26 mouse cellular contexts compared by ENCODE assay signal in genomic region chr2:62460815-62461450, GRCm38 (mm10). TPM values are rescaled to one million over a fixed set of nuclear protein-coding genes. Genes with fewer than 3 reads are reported as not detected.
DNase-seq lines count a peak whose midpoint lies in the region; ATAC-seq and TF ChIP-seq lines count a peak whose summit lies in the region.
"Had no signal": no experiment of that assay in that cellular context is flagged by ENCODE, and none has a peak within 500 bp of the region (broad histone marks: within the 10 kb centered on the region; RNA-seq: fewer than 3 reads in every experiment).

No protein-coding gene starts in this region.

- DNase-seq in spleen, adult 2 months (ENCODE audit: low read depth in 1 of 2, low spot score in 2 of 2): peak in 1 of 2 experiments; percentile 28
- no peak for DNase-seq in spleen, adult 18-20 months
- DNase-seq in CH12.LX (ENCODE audit: extremely low read depth): peak; percentile 72
- DNase-seq in layer of hippocampus, postnatal 25 days (ENCODE audit: extremely low spot score in 1 of 2, low spot score in 1 of 2): no peak
- DNase-seq in heart, adult 18-20 months: no peak
- DNase-seq in hindbrain, embryonic 11.5 days (ENCODE audit: low spot score): no peak
- DNase-seq: cerebellum, adult 11 months; heart, postnatal 36 days; right cerebral cortex, postnatal 25 days; thymus, postnatal 25 days had no signal

- peak overlapping the region; percentile 44 for H3K27ac ChIP-seq in spleen, adult 2 months (ENCODE audit: insufficient read depth, low read length)
- H3K27ac ChIP-seq in CH12.LX (ENCODE audit: insufficient read depth, low read depth): peak overlapping the region; percentile 98
- H3K27ac ChIP-seq in hindbrain, embryonic 11.5 days (ENCODE audit: low read depth, low read length): no peak overlapping the region
- H3K27ac ChIP-seq: heart, embryonic 13.5 days; hindbrain, embryonic 15.5 days; kidney, embryonic 15.5 days; limb, embryonic 13.5 days; liver, embryonic 14.5 days; lung, embryonic 15.5 days; midbrain, embryonic 12.5 days had no signal

- no peak; the same call in 1 of the 2 replicates for TF ChIP-seq RAD21 in CH12.LX (IDR thresholded peaks at IDR 0.05; ENCODE audit: low read depth, low read length)

- 47% methylated on average over 12 of the region's 12 CpGs for WGBS in spleen, adult 2 months
- WGBS in hindbrain, embryonic 11.5 days: 88% methylated on average over 12 of the region's 12 CpGs

- no peak for TF ChIP-seq POLR2A in spleen, adult 2 months (IDR thresholded peaks at IDR 0.05; ENCODE audit: low read depth, low read length)
- peak; percentile 61 for TF ChIP-seq POLR2A in CH12.LX (IDR thresholded peaks at IDR 0.05; ENCODE audit: low read depth, low read length)

- no peak overlapping the region for H3K4me3 ChIP-seq in spleen, adult 2 months (ENCODE audit: extremely low read depth, insufficient read depth, insufficient read length)
- H3K4me3 ChIP-seq in CH12.LX (replicated peaks in 1 of 3; ENCODE audit: low read depth in 2 of 3, low read length in 2 of 3, poor library complexity in 1 of 3): peak overlapping the region; percentile 38 to 62 (median 50)
- no peak overlapping the region for H3K4me3 ChIP-seq in hindbrain, embryonic 11.5 days (ENCODE audit: low read depth, low read length)
- H3K4me3 ChIP-seq: heart, embryonic 13.5 days; hindbrain, embryonic 15.5 days; kidney, embryonic 15.5 days; limb, embryonic 13.5 days; lung, embryonic 15.5 days; midbrain, embryonic 12.5 days; myocyte had no signal

- H3K4me2 ChIP-seq in CH12.LX (ENCODE audit: insufficient read depth, low read depth, poor library complexity, severe bottlenecking): peak overlapping the region; percentile 94
- no peak overlapping the region for H3K4me2 ChIP-seq in hindbrain, embryonic 11.5 days (replicated peaks; ENCODE audit: low read depth, low read length)
- H3K4me2 ChIP-seq: heart, embryonic 13.5 days; hindbrain, embryonic 15.5 days; kidney, embryonic 15.5 days; limb, embryonic 13.5 days; lung, embryonic 15.5 days; midbrain, embryonic 12.5 days had no signal

- H3K4me1 ChIP-seq in spleen, adult 2 months (ENCODE audit: control insufficient read depth, insufficient read depth, insufficient read length): peaks cover 11% of the 10 kb centered on the region; the same call in 1 of the 2 replicates
- H3K4me1 ChIP-seq in CH12.LX (ENCODE audit: control insufficient read depth in 1 of 2, insufficient read depth in 2 of 2): peaks cover 23 to 35% of the 10 kb centered on the region in 2 experiments
- no peaks in the 10 kb centered on the region for H3K4me1 ChIP-seq in hindbrain, embryonic 11.5 days (replicated peaks; ENCODE audit: control insufficient read depth, insufficient read depth, low read length)
- H3K4me1 ChIP-seq: heart, embryonic 13.5 days; hindbrain, embryonic 15.5 days; lung, embryonic 15.5 days; midbrain, embryonic 12.5 days had no signal

- peak; percentile 26; the same call in 1 of the 2 replicates for TF ChIP-seq EP300 in CH12.LX (IDR thresholded peaks at IDR 0.05; ENCODE audit: low read length)

- ATAC-seq in granulocyte monocyte progenitor cell, adult 5-6 weeks (replicated peaks; ENCODE audit: poor library complexity, severe bottlenecking): peak; percentile 42
- no peak for ATAC-seq in hindbrain, embryonic 11.5 days (ENCODE audit: low FRiP score)
- ATAC-seq: intestine, postnatal 0 days had no signal

- dilution Hi-C loops in CH12.LX (cut with MboI; ENCODE audit: extremely low pct_ligation_motif_present, extremely low pct_unique_long_range_greater_than_20kb, low sequenced_read_pairs): no loop called here

- in situ Hi-C loops in CH12.LX (cut with MboI; ENCODE audit: low pct_ligation_motif_present, low pct_unique_long_range_greater_than_20kb, low sequenced_read_pairs): loop anchor here (25.0 kb wide), 1 partner anchor 474 kb away; no protein-coding TSS in a partner anchor

- H3K9me3 ChIP-seq in CH12.LX (replicated peaks; ENCODE audit: low read length): peaks cover 8% of the 10 kb centered on the region
- H3K9me3 ChIP-seq in hindbrain, embryonic 11.5 days (ENCODE audit: control insufficient read depth, low read length): no peaks in the 10 kb centered on the region
- H3K9me3 ChIP-seq: heart, embryonic 13.5 days; hindbrain, embryonic 15.5 days; kidney, embryonic 15.5 days; limb, embryonic 13.5 days; lung, embryonic 15.5 days; midbrain, embryonic 12.5 days had no signal

- H3K36me3 ChIP-seq in spleen, adult 2 months (ENCODE audit: control insufficient read depth, insufficient read depth, low read length): no peaks in the 10 kb centered on the region
- H3K36me3 ChIP-seq in CH12.LX (replicated peaks in 1 of 2; ENCODE audit: control insufficient read depth in 1 of 2, insufficient read depth in 1 of 2, low read length in 1 of 2): peaks cover 0 to 10% of the 10 kb centered on the region in 2 experiments
- no peaks in the 10 kb centered on the region for H3K36me3 ChIP-seq in hindbrain, embryonic 11.5 days (ENCODE audit: control insufficient read depth, insufficient read depth, low read length)
- H3K36me3 ChIP-seq: heart, embryonic 13.5 days; hindbrain, embryonic 15.5 days; kidney, embryonic 15.5 days; limb, embryonic 13.5 days; lung, embryonic 15.5 days; midbrain, embryonic 12.5 days had no signal

- H3K9ac ChIP-seq in CH12.LX (ENCODE audit: insufficient read depth, low read depth): peak overlapping the region; percentile 99
- no peak overlapping the region for H3K9ac ChIP-seq in hindbrain, embryonic 11.5 days (ENCODE audit: low read depth, low read length)
- H3K9ac ChIP-seq: forebrain, postnatal 0 days; heart, embryonic 13.5 days; hindbrain, embryonic 15.5 days; kidney, embryonic 15.5 days; limb, embryonic 13.5 days; liver, embryonic 14.5 days; lung, embryonic 15.5 days; midbrain, embryonic 12.5 days had no signal

- no peaks in the 10 kb centered on the region for H3K79me2 ChIP-seq in CH12.LX (replicated peaks; ENCODE audit: control insufficient read depth, extremely low read depth, insufficient read depth, poor library complexity, severe bottlenecking)

- no peaks in the 10 kb centered on the region for H3K27me3 ChIP-seq in spleen, adult 2 months (ENCODE audit: control insufficient read depth, insufficient read depth, low read length)
- no peaks in the 10 kb centered on the region for H3K27me3 ChIP-seq in CH12.LX (replicated peaks)
- no peaks in the 10 kb centered on the region for H3K27me3 ChIP-seq in hindbrain, embryonic 11.5 days (ENCODE audit: control insufficient read depth, insufficient read depth, low read length)
- H3K27me3 ChIP-seq: lung, embryonic 15.5 days had no signal

- TF ChIP-seq CTCF in spleen, adult 2 months (IDR thresholded peaks at IDR 0.05; ENCODE audit: extremely low read depth, insufficient read depth, insufficient read length, insufficient replicate concordance): no peak
- no peak for TF ChIP-seq CTCF in CH12.LX (conservative IDR thresholded peaks at IDR 0.05 in 1 of 2, IDR thresholded peaks at IDR 0.05 in 1 of 2; ENCODE audit: low read depth in 2 of 2, low read length in 2 of 2)

TF ChIP-seq in CH12.LX, 34 proteins besides CTCF, POLR2A, EP300 and RAD21 (continues in another document):
- TF ChIP-seq SIN3A (IDR thresholded peaks at IDR 0.05; ENCODE audit: low read length): 0 out of 2 replicates have a peak, but pooled peaks have one; percentile 44
- no peak for TF ChIP-seq RCOR1 (conservative IDR thresholded peaks at IDR 0.05; ENCODE audit: low read depth, low read length)
- no peak for TF ChIP-seq IRF4 (IDR thresholded peaks at IDR 0.05; ENCODE audit: low read depth, low read length)
- TF ChIP-seq CHD1 (IDR thresholded peaks at IDR 0.05; ENCODE audit: low read depth, low read length): 0 out of 2 replicates have a peak, but pooled peaks have one; percentile 85
- TF ChIP-seq MAZ (IDR thresholded peaks at IDR 0.05; ENCODE audit: low read depth, low read length): peak; percentile 80
- peak; percentile 56; the same call in 1 of the 2 replicates for TF ChIP-seq MAX (IDR thresholded peaks at IDR 0.05; ENCODE audit: low read length)
- TF ChIP-seq BHLHE40 (IDR thresholded peaks at IDR 0.05; ENCODE audit: low read depth, low read length): peak; percentile 60
- TF ChIP-seq ZKSCAN1 (IDR thresholded peaks at IDR 0.05; ENCODE audit: borderline replicate concordance, low read depth, low read length): no peak
- TF ChIP-seq TCF12 (IDR thresholded peaks at IDR 0.05; ENCODE audit: low read depth, low read length): peak; percentile 75
- no peak for TF ChIP-seq JUN (IDR thresholded peaks at IDR 0.05; ENCODE audit: insufficient read depth, low read depth, low read length)
- TF ChIP-seq NELFE (IDR thresholded peaks at IDR 0.05; ENCODE audit: low read depth, low read length): peak; percentile 61; the same call in 1 of the 2 replicates
- peak; percentile 51 for TF ChIP-seq TBP (conservative IDR thresholded peaks at IDR 0.05; ENCODE audit: low read depth, low read length)
- no peak for TF ChIP-seq MAFK (IDR thresholded peaks at IDR 0.05; ENCODE audit: insufficient replicate concordance, low read length)
- no peak for TF ChIP-seq PAX5 (IDR thresholded peaks at IDR 0.05; ENCODE audit: low read length)
- no peak for TF ChIP-seq JUND (conservative IDR thresholded peaks at IDR 0.05; ENCODE audit: low read depth, low read length)
- peak; percentile 47; the same call in 1 of the 2 replicates for TF ChIP-seq ETS1 (conservative IDR thresholded peaks at IDR 0.05; ENCODE audit: low read depth, low read length)

RNA-seq across cellular contexts. Expression of gene Gcg, which starts 22.5 kb away (rescaled TPM):
- 0.21 TPM in 1 of 2 replicates, not detected in the other for polyA plus RNA-seq in spleen, adult 2 months (2012; rRNA removed)
- total RNA-seq in CH12.LX (2012; rRNA removed) (0.13 and 0.17 TPM in 2 replicates), CH12.LX (2014; rRNA removed) (0.31 TPM in 1 of 2 replicates, not detected in the other)
- 0.38 TPM in 1 of 2 replicates, not detected in the other for polyA plus RNA-seq in CH12.LX (2012; ENCODE audit: insufficient read length, low read depth)
- total RNA-seq in granulocyte monocyte progenitor cell, adult 5-6 weeks (2014; fragmentation: Nextera tagmentation): not detected in 2 replicates
- not detected in 2 replicates for total RNA-seq in granulocyte monocyte progenitor cell, adult 5-6 weeks (2017)
- not detected for total RNA-seq in layer of hippocampus, postnatal 25 days (2021)
- not detected for total RNA-seq in heart, adult 18-20 months (2021)
- 0.22 TPM in 1 of 2 replicates, not detected in the other for polyA plus RNA-seq in hindbrain, embryonic 11.5 days (2014; fragmentation: Nextera tagmentation; extraction: Ambion mirVana)
- total RNA-seq: adrenal gland, postnatal 14 days; gastrocnemius, adult 18-20 months; heart, postnatal 36 days; layer of hippocampus, postnatal 10 days had no signal
- polyA plus RNA-seq: heart, embryonic 13.5 days; macrophage; myocyte; testis, adult 2 months had no signal

RNA-seq across cellular contexts. Expression of gene Dpp4, which starts 48.9 kb away (rescaled TPM):
- polyA plus RNA-seq in spleen, adult 2 months (2012; rRNA removed): 10.1 and 11.4 TPM in 2 replicates
- total RNA-seq in CH12.LX (2012; rRNA removed) (2.4 and 3.6 TPM in 2 replicates), CH12.LX (2014; rRNA removed) (0.04 and 0.08 TPM in 2 replicates)
- polyA plus RNA-seq in CH12.LX (2012; ENCODE audit: insufficient read length, low read depth): 0.29 and 0.61 TPM in 2 replicates
- total RNA-seq in granulocyte monocyte progenitor cell, adult 5-6 weeks (2014; fragmentation: Nextera tagmentation): 11.0 and 13.8 TPM in 2 replicates
- 14.6 and 15.2 TPM in 2 replicates for total RNA-seq in granulocyte monocyte progenitor cell, adult 5-6 weeks (2017)
- total RNA-seq in layer of hippocampus, postnatal 25 days (2021): under 1 TPM; 0.94 to 0.96 TPM
- total RNA-seq in heart, adult 18-20 months (2021): 1 to 10 TPM; 2.3 to 5.1 TPM
- 0.82 and 1.1 TPM in 2 replicates for polyA plus RNA-seq in hindbrain, embryonic 11.5 days (2014; fragmentation: Nextera tagmentation; extraction: Ambion mirVana)
- polyA plus RNA-seq: myocyte had no signal

Comparison
In these comparisons a context has a peak if more than half of its experiments do, and no peak if none do; other contexts are left out.
1. H3K4me3 ChIP-seq: peak in CH12.LX (3 of 3); none in spleen, adult 2 months (single experiment) and hindbrain, embryonic 11.5 days (single experiment).